Mouse (Mus musculus) CD8-positive naive resting alpha-beta T cell, adult 57 days (primary cell): ENCODE results near the gene Trpc5os. TPM values are rescaled to one million over a fixed set of nuclear protein-coding genes. Genes with fewer than 3 reads are reported as not detected.

Source experiments
- total RNA-seq: library from RNA; stranded (reverse); gene quantifications from one replicate; pipeline ENCODE4 v1.2.4, GENCODE M21; 2023

The Trpc5os gene
- total RNA-seq, result not detected

GRCm38 (mm10) chrX:144456281-144456680 is at the start of gene Trpc5os:
Trpc5os (plus strand) TSS chrX:144456581.

Other genes with a start within 250 kb of the Trpc5os start
- gene Alg13, start 138.8 kb upstream of the Trpc5os start, total RNA-seq, result 15.5 TPM
- not detected for gene Trpc5, start 231.6 kb downstream of the Trpc5os start, total RNA-seq
- gene Rtl4, start 232.3 kb downstream of the Trpc5os start, total RNA-seq, result not detected